ENCODE assay signal across 11 mouse cellular contexts in the genomic region with DNA sequence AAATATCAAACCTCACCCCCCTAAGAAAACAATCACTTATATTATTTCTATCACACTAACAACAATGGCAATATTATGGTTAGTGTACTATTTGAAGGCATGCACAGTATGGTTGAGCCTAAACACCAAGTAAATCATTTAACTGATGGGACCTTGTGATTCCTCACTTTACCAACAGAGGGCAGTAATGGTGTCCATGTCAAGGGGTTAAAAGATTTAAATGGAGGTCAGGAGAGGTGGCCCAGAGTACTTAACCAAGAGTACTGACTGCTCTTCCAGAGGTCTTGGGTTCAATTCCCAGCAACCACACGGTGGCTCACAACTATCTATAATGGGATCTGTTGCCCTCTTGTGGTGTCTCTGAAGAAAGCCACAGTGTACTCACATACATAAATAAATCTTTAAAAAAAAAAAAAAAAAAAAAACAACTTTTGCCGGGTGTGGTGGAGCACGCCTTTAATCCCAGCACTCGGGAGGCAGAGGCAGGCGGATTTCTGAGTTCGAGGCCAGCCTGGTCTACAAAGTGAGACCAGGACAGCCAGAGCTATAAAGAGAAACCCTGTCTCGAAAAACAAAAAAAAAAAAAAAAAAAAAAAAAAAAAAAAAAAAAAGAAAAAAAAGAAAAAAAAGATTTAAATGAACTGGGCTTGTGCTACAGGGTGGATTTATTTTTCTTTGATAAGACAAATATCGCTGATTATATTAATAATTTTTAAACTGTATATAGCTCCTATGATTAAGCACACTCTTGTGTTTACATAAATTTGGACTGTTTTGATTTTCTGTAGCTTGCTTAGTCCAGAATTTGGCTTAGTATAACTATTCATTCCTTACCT. TPM values are rescaled to one million over a fixed set of nuclear protein-coding genes. Genes with fewer than 3 reads are reported as not detected.
DNase-seq lines count a peak whose midpoint lies in the region; ATAC-seq and TF ChIP-seq lines count a peak whose summit lies in the region.
"Had no signal": no experiment of that assay in that cellular context is flagged by ENCODE, and none has a peak within 500 bp of the region (broad histone marks: within the 10 kb centered on the region; RNA-seq: fewer than 3 reads in every experiment).

No protein-coding gene starts in this region.

- no peaks in the 10 kb centered on the region for H3K27me3 ChIP-seq in heart, postnatal 0 days (ENCODE audit: control insufficient read depth, insufficient read depth, low read length)
- H3K27me3 ChIP-seq in neural tube, embryonic 15.5 days (replicated peaks): no peaks in the 10 kb centered on the region
- H3K27me3 ChIP-seq: neural tube, embryonic 12.5 days had no signal

- no peak for ATAC-seq in heart, postnatal 0 days (ENCODE audit: insufficient read depth, low read depth)
- ATAC-seq in neural tube, embryonic 15.5 days (ENCODE audit: low FRiP score): no peak
- ATAC-seq in common myeloid progenitor, adult 5-6 weeks (replicated peaks; ENCODE audit: low read depth, poor library complexity, severe bottlenecking): 0 out of 2 replicates have a peak, but pooled peaks have one; percentile 42
- no peak for ATAC-seq in monocyte, adult 5-6 weeks (replicated peaks; ENCODE audit: insufficient number of reproducible peaks, low FRiP score, low TSS enrichment, poor library complexity, severe bottlenecking)

- H3K4me3 ChIP-seq in heart, postnatal 0 days (ENCODE audit: low read depth, low read length): no peak overlapping the region
- no peak overlapping the region for H3K4me3 ChIP-seq in neural tube, embryonic 15.5 days (replicated peaks)
- H3K4me3 ChIP-seq: neural tube, embryonic 12.5 days had no signal

- DNase-seq in heart, postnatal 0 days (ENCODE audit: low spot score): no peak
- no peak for DNase-seq in heart, postnatal 36 days
- DNase-seq in neural tube, embryonic 10.5 days (ENCODE audit: extremely low spot score, low spot score): no peak
- DNase-seq in cerebellum, adult 11 months: no peak
- DNase-seq: lung, adult 18-20 months had no signal

- intact Hi-C loops in heart, postnatal 36 days (cut with DNase I): loop anchor here (10.0 kb wide), 1 partner anchor 281 kb away; no protein-coding TSS in a partner anchor

- no peak for TF ChIP-seq EP300 in heart, postnatal 0 days (IDR thresholded peaks at IDR 0.05; ENCODE audit: low read depth)

- no peaks in the 10 kb centered on the region for H3K36me3 ChIP-seq in heart, postnatal 0 days (replicated peaks; ENCODE audit: control insufficient read depth, insufficient read depth, low read length)
- H3K36me3 ChIP-seq in neural tube, embryonic 15.5 days: no peaks in the 10 kb centered on the region
- H3K36me3 ChIP-seq: neural tube, embryonic 12.5 days had no signal

- 88% methylated on average over 8 of the region's 8 CpGs for WGBS in heart, postnatal 0 days
- WGBS in neural tube, embryonic 15.5 days: 90% methylated on average over 8 of the region's 8 CpGs

- peak overlapping the region; percentile 71 for H3K27ac ChIP-seq in heart, postnatal 0 days (ENCODE audit: low read depth)
- 0 out of 2 replicates have a peak overlapping the region, but pooled peaks have one; percentile 41 for H3K27ac ChIP-seq in neural tube, embryonic 15.5 days (replicated peaks)
- H3K27ac ChIP-seq: neural tube, embryonic 12.5 days had no signal

- H3K4me1 ChIP-seq in heart, postnatal 0 days (ENCODE audit: control insufficient read depth, insufficient read depth): peaks cover 5% of the 10 kb centered on the region; the same call in 1 of the 2 replicates
- peaks cover 5% of the 10 kb centered on the region for H3K4me1 ChIP-seq in neural tube, embryonic 15.5 days
- H3K4me1 ChIP-seq: neural tube, embryonic 12.5 days had no signal

- H3K9me3 ChIP-seq in heart, postnatal 0 days (replicated peaks; ENCODE audit: control insufficient read depth, low read length): no peaks in the 10 kb centered on the region
- no peaks in the 10 kb centered on the region for H3K9me3 ChIP-seq in neural tube, embryonic 15.5 days (replicated peaks)
- H3K9me3 ChIP-seq: neural tube, embryonic 12.5 days had no signal

- H3K4me2 ChIP-seq in heart, postnatal 0 days (ENCODE audit: low read depth, low read length): no peak overlapping the region
- H3K4me2 ChIP-seq in neural tube, embryonic 15.5 days: no peak overlapping the region
- H3K4me2 ChIP-seq: neural tube, embryonic 12.5 days had no signal

- no peak overlapping the region for H3K9ac ChIP-seq in heart, postnatal 0 days (replicated peaks; ENCODE audit: low read depth, low read length)
- H3K9ac ChIP-seq in neural tube, embryonic 15.5 days (replicated peaks): no peak overlapping the region
- H3K9ac ChIP-seq: neural tube, embryonic 12.5 days had no signal

- no peak for TF ChIP-seq CTCF in heart, postnatal 0 days (IDR thresholded peaks at IDR 0.05; ENCODE audit: low read depth)

RNA-seq across cellular contexts. Expression of gene Olfr987, which starts 55.3 kb away (rescaled TPM):
- total RNA-seq in heart, postnatal 0 days (2014; rRNA removed; ENCODE audit: low replicate concordance): not detected in 2 replicates
- polyA plus RNA-seq in heart, postnatal 0 days (2015; fragmentation: Nextera tagmentation; extraction: Ambion mirVana): not detected in 2 replicates
- not detected for total RNA-seq in heart, postnatal 36 days (2021)
- polyA plus RNA-seq in neural tube, embryonic 15.5 days (2015; fragmentation: Nextera tagmentation; extraction: Ambion mirVana): not detected in 2 replicates
- total RNA-seq in common myeloid progenitor, adult 5-6 weeks (2017): not detected in 2 replicates
- not detected in 3 replicates for total RNA-seq in monocyte, adult 5-6 weeks (2017)
- polyA plus RNA-seq: intestine, embryonic 14.5 days; neural tube, embryonic 12.5 days; spleen, adult 2 months had no signal
